Mouse (Mus musculus): ENCODE data around the gene Gm10217. TPM values are rescaled to one million over a fixed set of nuclear protein-coding genes. Genes with fewer than 3 reads are reported as not detected.

Gene Gm10217
- polyA plus RNA-seq, 2 experiments, result not detected

- Histone ChIP-seq H3K4me2 (replicated peaks; ENCODE audit: low read depth, low read length, severe bottlenecking) (no peak overlapping the region), H3K9me3 (ENCODE audit: control insufficient read depth, low read length) (no peaks in the 10 kb centered on the region), H3K27ac (replicated peaks; ENCODE audit: low read depth, low read length) (no peak overlapping the region), H3K4me1 (ENCODE audit: control insufficient read depth, insufficient read depth, low read length) (no peaks in the 10 kb centered on the region), H3K9ac (ENCODE audit: low read depth, low read length, severe bottlenecking) (no peak overlapping the region), H3K36me3 (ENCODE audit: control insufficient read depth, insufficient read depth, low read length) (no peaks in the 10 kb centered on the region), H3K27me3 (ENCODE audit: control insufficient read depth, insufficient read depth, low read length) (no peaks in the 10 kb centered on the region), H3K4me3 (replicated peaks; ENCODE audit: low read length) (no peak overlapping the region)
- ATAC-seq (ENCODE audit: low FRiP score, low read depth) (no peak), DNase-seq (ENCODE audit: low spot score) (no peak)
- WGBS, result 86% methylated on average over 9 of the region's 9 CpGs
- no peak for TF ChIP-seq POLR2A (IDR thresholded peaks at IDR 0.05; ENCODE audit: borderline replicate concordance, extremely low read depth, insufficient read depth, insufficient read length)
Measured at GRCm38 (mm10) chr8:9865150-9865549, 1.1 kb downstream of the Gm10217 start.

DNA sequence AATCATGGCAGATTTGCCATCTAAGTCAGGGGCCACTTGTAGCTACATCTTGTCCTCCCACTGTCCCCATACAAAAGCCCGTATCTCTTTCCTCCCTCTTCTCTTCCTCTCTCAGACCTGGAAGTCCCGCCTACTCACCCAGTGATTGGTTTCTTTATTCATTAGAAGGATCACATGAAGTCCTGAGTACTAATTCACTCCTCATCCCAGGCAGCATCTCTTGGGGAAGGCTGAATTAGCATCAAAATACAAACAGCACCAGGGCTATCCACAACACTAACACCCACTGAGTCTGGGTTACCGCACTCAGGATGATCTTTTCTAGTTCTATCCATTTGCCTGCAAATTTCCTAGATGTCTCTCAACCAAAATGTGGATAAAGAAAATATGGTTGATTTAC lies 4.0 kb downstream of the Gm10217 start:
- TF ChIP-seq POLR2A (IDR thresholded peaks at IDR 0.05; ENCODE audit: borderline replicate concordance, extremely low read depth, insufficient read depth, insufficient read length), result no peak

GRCm38 (mm10) chr8:9876241-9876640 lies 12.2 kb downstream of the Gm10217 start:
- H3K36me3 ChIP-seq (ENCODE audit: control insufficient read depth, insufficient read depth, low read length), result no peaks in the 10 kb centered on the region
- no peak overlapping the region for H3K27ac ChIP-seq (replicated peaks; ENCODE audit: low read depth, low read length)
- TF ChIP-seq POLR2A (IDR thresholded peaks at IDR 0.05; ENCODE audit: borderline replicate concordance, extremely low read depth, insufficient read depth, insufficient read length), result no peak
- H3K4me1 ChIP-seq (ENCODE audit: control insufficient read depth, insufficient read depth, low read length), result no peaks in the 10 kb centered on the region
- no peak overlapping the region for H3K4me3 ChIP-seq (replicated peaks; ENCODE audit: low read length)
- H3K9ac ChIP-seq (ENCODE audit: low read depth, low read length, severe bottlenecking), result no peak overlapping the region
- H3K4me2 ChIP-seq (replicated peaks; ENCODE audit: low read depth, low read length, severe bottlenecking), result no peak overlapping the region
- no peaks in the 10 kb centered on the region for H3K9me3 ChIP-seq (ENCODE audit: control insufficient read depth, low read length)
- DNase-seq (ENCODE audit: low spot score), result no peak
- no peak for ATAC-seq (ENCODE audit: low FRiP score, low read depth)
- 86% methylated on average over 1 of the region's 1 CpGs for WGBS
- no peaks in the 10 kb centered on the region for H3K27me3 ChIP-seq (ENCODE audit: control insufficient read depth, insufficient read depth, low read length)

More for the DNA sequence above, 4.0 kb downstream of the Gm10217 start:
- H3K9ac ChIP-seq (ENCODE audit: low read depth, low read length, severe bottlenecking), result no peak overlapping the region
- no peaks in the 10 kb centered on the region for H3K9me3 ChIP-seq (ENCODE audit: control insufficient read depth, low read length)
- 64% methylated on average over 3 of the region's 3 CpGs for WGBS
- ATAC-seq (ENCODE audit: low FRiP score, low read depth) (no peak), DNase-seq (ENCODE audit: low spot score) (no peak)
- H3K4me1 ChIP-seq (ENCODE audit: control insufficient read depth, insufficient read depth, low read length), result no peaks in the 10 kb centered on the region
- no peak overlapping the region for H3K27ac ChIP-seq (replicated peaks; ENCODE audit: low read depth, low read length)
- H3K4me3 ChIP-seq (replicated peaks; ENCODE audit: low read length), result no peak overlapping the region
- H3K4me2 ChIP-seq (replicated peaks; ENCODE audit: low read depth, low read length, severe bottlenecking), result no peak overlapping the region
- no peaks in the 10 kb centered on the region for H3K36me3 ChIP-seq (ENCODE audit: control insufficient read depth, insufficient read depth, low read length)
- H3K27me3 ChIP-seq (ENCODE audit: control insufficient read depth, insufficient read depth, low read length), result no peaks in the 10 kb centered on the region

DNA sequence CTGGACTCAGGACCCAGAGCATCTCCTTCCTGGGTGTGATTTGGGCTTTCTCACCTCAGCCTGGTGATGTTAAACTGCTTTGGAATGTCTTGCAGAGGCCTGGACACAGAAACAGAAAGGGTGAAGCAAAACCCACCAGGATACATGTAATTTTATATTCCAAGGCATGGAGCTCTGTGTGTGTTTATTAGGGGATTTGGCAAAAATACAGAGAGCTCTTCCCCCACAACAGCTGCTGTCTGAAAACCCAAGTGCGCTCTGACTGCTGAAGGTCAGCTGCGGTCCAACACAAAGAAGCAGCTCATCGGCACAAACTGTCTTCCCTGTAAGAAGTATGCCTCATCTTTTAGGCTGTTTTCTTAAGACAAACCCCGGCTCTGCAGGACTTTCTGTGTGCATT lies 15.9 kb downstream of the Gm10217 start:
- peak; percentile 44 for DNase-seq (ENCODE audit: low spot score)

DNA sequence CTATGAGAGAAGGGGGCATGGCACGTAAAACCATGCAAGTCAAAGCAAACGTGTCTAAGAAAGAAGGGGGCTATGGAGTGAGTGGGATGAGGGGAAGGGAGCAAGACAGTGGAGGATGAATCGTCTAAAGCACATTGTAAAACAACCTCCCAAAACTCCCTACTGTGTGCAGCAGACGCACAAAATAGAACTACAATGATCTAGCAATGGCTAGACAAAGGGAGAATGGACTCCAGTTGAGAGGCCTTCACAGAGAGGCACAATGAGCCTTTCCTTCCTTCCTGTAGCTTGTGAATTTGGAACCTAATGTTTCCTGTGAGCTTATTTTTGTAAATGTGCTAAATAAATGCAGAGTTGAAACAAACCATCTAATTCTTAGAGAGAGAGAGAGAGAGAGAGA lies 22.7 kb downstream of the Gm10217 start:
- DNase-seq (ENCODE audit: low spot score), result no peak
- H3K9ac ChIP-seq (ENCODE audit: low read depth, low read length, severe bottlenecking), result no peak overlapping the region
- H3K9me3 ChIP-seq (ENCODE audit: control insufficient read depth, low read length), result no peaks in the 10 kb centered on the region
- WGBS, result 76% methylated on average over 4 of the region's 4 CpGs
- no peak for TF ChIP-seq POLR2A (IDR thresholded peaks at IDR 0.05; ENCODE audit: borderline replicate concordance, extremely low read depth, insufficient read depth, insufficient read length)
- H3K27me3 ChIP-seq (ENCODE audit: control insufficient read depth, insufficient read depth, low read length), result no peaks in the 10 kb centered on the region
- no peak for ATAC-seq (ENCODE audit: low FRiP score, low read depth)
- H3K36me3 ChIP-seq (ENCODE audit: control insufficient read depth, insufficient read depth, low read length), result no peaks in the 10 kb centered on the region
- no peak overlapping the region for H3K4me3 ChIP-seq (replicated peaks; ENCODE audit: low read length)
- H3K27ac ChIP-seq (replicated peaks; ENCODE audit: low read depth, low read length), result no peak overlapping the region
- H3K4me1 ChIP-seq (ENCODE audit: control insufficient read depth, insufficient read depth, low read length), result no peaks in the 10 kb centered on the region
- H3K4me2 ChIP-seq (replicated peaks; ENCODE audit: low read depth, low read length, severe bottlenecking), result no peak overlapping the region

More for the DNA sequence above, 15.9 kb downstream of the Gm10217 start:
- H3K27ac ChIP-seq (replicated peaks; ENCODE audit: low read depth, low read length), result no peak overlapping the region
- H3K9me3 ChIP-seq (ENCODE audit: control insufficient read depth, low read length), result no peaks in the 10 kb centered on the region
- H3K27me3 ChIP-seq (ENCODE audit: control insufficient read depth, insufficient read depth, low read length), result no peaks in the 10 kb centered on the region
- H3K4me1 ChIP-seq (ENCODE audit: control insufficient read depth, insufficient read depth, low read length), result no peaks in the 10 kb centered on the region
- no peaks in the 10 kb centered on the region for H3K36me3 ChIP-seq (ENCODE audit: control insufficient read depth, insufficient read depth, low read length)
- peak; percentile 63 for ATAC-seq (ENCODE audit: low FRiP score, low read depth)
- H3K4me2 ChIP-seq (replicated peaks; ENCODE audit: low read depth, low read length, severe bottlenecking), result no peak overlapping the region
- no peak for TF ChIP-seq POLR2A (IDR thresholded peaks at IDR 0.05; ENCODE audit: borderline replicate concordance, extremely low read depth, insufficient read depth, insufficient read length)
- 44% methylated on average over 4 of the region's 4 CpGs for WGBS
- no peak overlapping the region for H3K4me3 ChIP-seq (replicated peaks; ENCODE audit: low read length)
- H3K9ac ChIP-seq (ENCODE audit: low read depth, low read length, severe bottlenecking), result no peak overlapping the region

DNA sequence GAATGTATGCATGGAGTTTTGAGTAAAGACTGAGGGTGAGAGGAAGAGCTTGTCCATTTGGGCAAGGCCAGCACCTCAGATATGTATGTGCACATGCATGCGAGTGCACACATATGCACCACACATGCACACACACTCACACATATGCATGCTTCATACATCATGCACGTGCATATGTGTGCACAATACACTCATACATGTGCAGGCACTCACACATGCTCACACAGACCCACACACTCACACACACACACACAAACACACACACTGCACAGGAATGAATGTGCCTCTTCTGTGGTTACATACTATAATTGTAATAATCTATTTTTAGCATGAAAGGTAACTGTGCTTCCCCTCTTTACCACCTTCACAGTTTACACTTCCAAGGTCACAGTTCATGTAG lies 35.1 kb downstream of the Gm10217 start:
- WGBS, result 84% methylated on average over 2 of the region's 2 CpGs
- H3K27ac ChIP-seq (replicated peaks; ENCODE audit: low read depth, low read length), result no peak overlapping the region
- TF ChIP-seq POLR2A (IDR thresholded peaks at IDR 0.05; ENCODE audit: borderline replicate concordance, extremely low read depth, insufficient read depth, insufficient read length), result no peak

More for the DNA sequence above, 35.1 kb downstream of the Gm10217 start:
- H3K36me3 ChIP-seq (ENCODE audit: control insufficient read depth, insufficient read depth, low read length), result no peaks in the 10 kb centered on the region
- H3K9ac ChIP-seq (ENCODE audit: low read depth, low read length, severe bottlenecking), result no peak overlapping the region
- H3K9me3 ChIP-seq (ENCODE audit: control insufficient read depth, low read length), result no peaks in the 10 kb centered on the region
- no peak for DNase-seq (ENCODE audit: low spot score)
- no peak overlapping the region for H3K4me3 ChIP-seq (replicated peaks; ENCODE audit: low read length)
- H3K4me2 ChIP-seq (replicated peaks; ENCODE audit: low read depth, low read length, severe bottlenecking), result no peak overlapping the region
- H3K27me3 ChIP-seq (ENCODE audit: control insufficient read depth, insufficient read depth, low read length), result no peaks in the 10 kb centered on the region
- H3K4me1 ChIP-seq (ENCODE audit: control insufficient read depth, insufficient read depth, low read length), result no peaks in the 10 kb centered on the region
- no peak for ATAC-seq (ENCODE audit: low FRiP score, low read depth)

Data from limb, embryonic 14.5 days (tissue).